Mouse (Mus musculus): Measurements from ENCODE around the gene Dgkz. TPM values are rescaled to one million over a fixed set of nuclear protein-coding genes. Genes with fewer than 3 reads are reported as not detected.

Dgkz gene
- polyA plus RNA-seq, 1 experiment from 2014 or later = 37.7 TPM

GRCm38 (mm10) chr2:91913328-91914110 is 62.1 kb downstream of the Dgkz start:
- no peak for ATAC-seq (ENCODE audit: insufficient read depth, low FRiP score, low TSS enrichment)
- Histone ChIP-seq H3K4me2 (ENCODE audit: low read depth) (no peak overlapping the region), H3K9ac (ENCODE audit: low read length) (no peak overlapping the region), H3K27ac (ENCODE audit: low read depth, low read length) (no peak overlapping the region), H3K4me1 (ENCODE audit: control insufficient read depth, insufficient read depth, low read length) (no peaks in the 10 kb centered on the region), H3K9me3 (ENCODE audit: control insufficient read depth, low read length) (no peaks in the 10 kb centered on the region), H3K4me3 (ENCODE audit: low read depth, low read length) (no peak overlapping the region), H3K36me3 (ENCODE audit: control insufficient read depth, insufficient read depth, low read length) (peaks cover 16% of the 10 kb centered on the region), H3K27me3 (ENCODE audit: control insufficient read depth, insufficient read depth, low read length) (no peaks in the 10 kb centered on the region)
- WGBS = 90% methylated on average over 7 of the region's 7 CpGs
- no peak for DNase-seq (ENCODE audit: low spot score)

DNA sequence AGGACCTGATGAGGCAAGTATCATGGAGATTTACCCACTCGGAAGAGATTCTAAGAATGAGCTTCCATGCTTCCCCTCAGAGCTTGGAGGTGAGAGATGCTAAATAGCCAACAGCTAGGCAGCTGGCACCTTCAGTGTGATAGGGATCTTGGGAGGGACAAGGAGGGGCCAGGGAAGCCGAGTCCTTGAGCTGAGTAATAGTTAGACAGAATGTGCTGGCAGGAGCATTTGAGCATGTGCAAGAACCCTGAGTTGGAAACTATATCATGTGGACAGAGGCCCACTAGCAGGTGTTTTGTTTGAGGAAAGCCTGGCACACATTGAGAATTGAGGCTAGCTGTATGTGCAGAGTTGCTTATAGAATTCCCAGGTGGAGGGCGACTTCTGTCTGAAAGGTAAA is 63.0 kb downstream of the Dgkz start:
- ATAC-seq (ENCODE audit: insufficient read depth, low FRiP score, low TSS enrichment) (no peak), DNase-seq (ENCODE audit: low spot score) (no peak)
- Histone ChIP-seq H3K27ac (ENCODE audit: low read depth, low read length) (no peak overlapping the region), H3K27me3 (ENCODE audit: control insufficient read depth, insufficient read depth, low read length) (no peaks in the 10 kb centered on the region), H3K4me2 (ENCODE audit: low read depth) (no peak overlapping the region), H3K4me3 (ENCODE audit: low read depth, low read length) (no peak overlapping the region), H3K4me1 (ENCODE audit: control insufficient read depth, insufficient read depth, low read length) (no peaks in the 10 kb centered on the region), H3K36me3 (ENCODE audit: control insufficient read depth, insufficient read depth, low read length) (peaks cover 13% of the 10 kb centered on the region), H3K9me3 (ENCODE audit: control insufficient read depth, low read length) (no peaks in the 10 kb centered on the region), H3K9ac (ENCODE audit: low read length) (no peak overlapping the region)
- 85% methylated on average over 3 of the region's 3 CpGs for whole genome bisulfite sequencing

DNA sequence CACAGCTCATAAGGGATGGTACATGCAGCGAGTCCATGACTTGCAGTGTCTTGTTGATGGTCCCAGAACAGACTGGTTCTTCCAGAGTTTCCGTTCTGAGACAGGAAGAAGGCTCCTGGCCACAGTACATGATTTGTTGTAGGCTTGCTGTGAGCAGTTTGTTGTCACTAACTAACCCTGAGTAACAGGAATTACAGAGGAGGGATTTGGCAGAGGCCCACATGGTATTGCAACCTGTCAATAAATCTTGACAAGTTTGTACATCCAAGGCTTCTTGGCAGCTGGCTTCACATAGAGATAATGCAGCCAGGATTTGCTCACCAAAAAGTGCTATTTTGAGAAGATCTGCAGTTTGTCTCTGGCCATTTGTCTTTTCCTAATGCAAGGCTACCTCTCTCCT is 69.5 kb downstream of the Dgkz start:
- WGBS = 95% methylated on average over 2 of the region's 2 CpGs
- Histone ChIP-seq H3K4me2 (ENCODE audit: low read depth) (no peak overlapping the region), H3K4me1 (ENCODE audit: control insufficient read depth, insufficient read depth, low read length) (no peaks in the 10 kb centered on the region), H3K4me3 (ENCODE audit: low read depth, low read length) (no peak overlapping the region), H3K27ac (ENCODE audit: low read depth, low read length) (no peak overlapping the region), H3K36me3 (ENCODE audit: control insufficient read depth, insufficient read depth, low read length) (peaks cover 2% of the 10 kb centered on the region; the same call in 1 of the 2 replicates), H3K27me3 (ENCODE audit: control insufficient read depth, insufficient read depth, low read length) (no peaks in the 10 kb centered on the region), H3K9me3 (ENCODE audit: control insufficient read depth, low read length) (no peaks in the 10 kb centered on the region), H3K9ac (ENCODE audit: low read length) (no peak overlapping the region)
- no peak for ATAC-seq (ENCODE audit: insufficient read depth, low FRiP score, low TSS enrichment)
- DNase-seq (ENCODE audit: low spot score) = no peak

DNA sequence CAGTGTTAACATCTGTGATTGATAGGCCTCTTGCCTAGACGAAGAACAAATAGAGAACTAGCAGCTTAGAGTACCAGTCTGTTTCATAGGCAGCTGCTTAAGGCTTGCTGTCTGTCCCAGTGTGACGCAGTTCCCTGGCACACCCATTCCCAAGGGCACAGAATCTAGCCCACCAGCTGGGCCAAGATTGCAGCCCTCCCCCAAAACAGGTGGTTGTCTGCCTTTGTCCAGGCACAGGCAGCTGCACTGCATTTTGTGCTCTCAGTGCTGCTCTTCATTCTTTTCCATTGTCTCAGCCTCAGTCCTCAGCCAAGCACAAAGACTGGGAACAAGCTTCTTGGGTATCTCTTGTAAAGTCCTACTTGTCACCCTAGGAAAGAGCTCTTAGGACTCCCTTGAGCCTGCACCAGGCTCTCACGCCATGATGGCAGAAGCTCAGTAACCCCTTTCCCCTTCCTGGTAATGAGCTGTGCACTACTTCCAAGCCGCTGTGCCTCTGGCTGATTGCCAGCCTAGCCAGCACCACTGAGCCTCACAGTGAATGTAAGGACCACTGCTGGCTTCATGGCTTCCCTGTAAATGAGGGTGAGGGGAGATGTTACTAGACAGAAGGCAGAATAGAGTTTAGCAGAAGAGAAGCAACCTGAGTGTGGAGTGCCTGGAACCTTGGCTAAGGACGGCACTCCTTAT is 70.9 kb downstream of the Dgkz start:
- no peak overlapping the region for H3K4me2 ChIP-seq (ENCODE audit: low read depth)
- H3K9ac ChIP-seq (ENCODE audit: low read length) = no peak overlapping the region
- no peaks in the 10 kb centered on the region for H3K9me3 ChIP-seq (ENCODE audit: control insufficient read depth, low read length)
- ATAC-seq (ENCODE audit: insufficient read depth, low FRiP score, low TSS enrichment) = no peak; the same call in 1 of the 2 replicates
- peaks cover 2% of the 10 kb centered on the region; the same call in 1 of the 2 replicates for H3K36me3 ChIP-seq (ENCODE audit: control insufficient read depth, insufficient read depth, low read length)
- no peaks in the 10 kb centered on the region for H3K4me1 ChIP-seq (ENCODE audit: control insufficient read depth, insufficient read depth, low read length)
- peak; percentile 19 for DNase-seq (ENCODE audit: low spot score)
- H3K27me3 ChIP-seq (ENCODE audit: control insufficient read depth, insufficient read depth, low read length) = no peaks in the 10 kb centered on the region
- WGBS = 73% methylated on average over 5 of the region's 5 CpGs
- no peak overlapping the region for H3K4me3 ChIP-seq (ENCODE audit: low read depth, low read length)
- no peak overlapping the region for H3K27ac ChIP-seq (ENCODE audit: low read depth, low read length)

DNA sequence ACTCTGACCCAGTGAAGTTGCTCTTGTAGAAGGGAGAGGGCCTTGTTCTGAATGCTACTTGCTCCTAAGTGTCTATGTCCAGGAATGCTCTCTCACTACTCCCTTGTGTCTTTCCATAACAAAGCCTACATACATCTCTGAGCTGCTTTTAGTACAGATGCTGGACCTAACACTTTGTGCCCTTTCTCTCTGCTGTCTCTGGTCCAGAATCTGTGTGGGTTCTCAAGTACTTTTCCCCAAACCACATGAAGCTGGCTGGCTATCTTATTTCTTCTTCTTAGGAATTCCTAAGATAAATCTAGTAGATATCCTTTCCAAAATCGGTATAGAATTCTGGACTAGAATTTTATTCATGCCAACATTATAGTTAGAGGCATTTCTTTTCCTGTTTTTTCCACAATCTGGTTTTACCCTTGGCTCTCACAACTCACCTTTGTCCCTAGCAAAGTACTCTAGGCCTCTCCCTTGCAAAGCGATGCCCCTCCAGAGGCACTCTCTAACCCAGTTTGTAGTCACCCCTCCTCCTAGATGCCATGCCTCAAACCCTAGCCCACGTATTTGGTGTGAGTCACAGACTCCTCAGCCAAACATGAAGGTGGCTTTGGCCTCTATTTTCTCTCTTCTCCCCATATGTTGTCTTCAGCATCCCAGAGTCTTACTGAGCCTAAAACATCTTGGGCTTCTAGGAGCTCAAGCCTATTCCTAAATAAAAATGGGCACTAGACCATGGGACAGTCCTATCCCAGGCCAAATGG is 72.3 kb downstream of the Dgkz start:
- no peak overlapping the region for H3K9ac ChIP-seq (ENCODE audit: low read length)
- no peak overlapping the region for H3K27ac ChIP-seq (ENCODE audit: low read depth, low read length)
- ATAC-seq (ENCODE audit: insufficient read depth, low FRiP score, low TSS enrichment) (no peak), DNase-seq (ENCODE audit: low spot score) (no peak)
- H3K27me3 ChIP-seq (ENCODE audit: control insufficient read depth, insufficient read depth, low read length) = no peaks in the 10 kb centered on the region
- H3K9me3 ChIP-seq (ENCODE audit: control insufficient read depth, low read length) = no peaks in the 10 kb centered on the region
- H3K36me3 ChIP-seq (ENCODE audit: control insufficient read depth, insufficient read depth, low read length) = peaks cover 2% of the 10 kb centered on the region; the same call in 1 of the 2 replicates
- H3K4me3 ChIP-seq (ENCODE audit: low read depth, low read length) = no peak overlapping the region
- 85% methylated on average over 3 of the region's 3 CpGs for WGBS
- no peaks in the 10 kb centered on the region for H3K4me1 ChIP-seq (ENCODE audit: control insufficient read depth, insufficient read depth, low read length)
- H3K4me2 ChIP-seq (ENCODE audit: low read depth) = no peak overlapping the region

DNA sequence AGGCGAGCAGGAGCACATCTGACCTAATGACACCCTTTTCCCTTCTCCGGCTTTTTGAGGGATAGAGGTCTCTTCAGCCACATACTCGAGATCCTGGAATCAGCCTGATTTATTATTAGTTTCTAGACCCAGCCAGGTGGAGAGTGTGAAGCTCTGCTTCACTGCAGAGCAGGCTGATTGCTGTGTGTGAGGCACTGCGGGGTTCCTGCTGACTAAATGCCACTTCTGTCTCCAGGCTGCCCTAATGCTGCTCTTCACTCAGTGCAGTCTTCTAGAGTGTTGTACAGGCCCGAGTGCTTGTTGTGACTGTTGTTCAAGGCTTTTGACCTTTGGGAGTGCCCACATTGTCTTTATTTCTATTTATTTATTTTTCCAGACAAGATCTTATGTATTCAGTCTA is 73.3 kb downstream of the Dgkz start:
- H3K9me3 ChIP-seq (ENCODE audit: control insufficient read depth, low read length) = no peaks in the 10 kb centered on the region
- 55% methylated on average over 5 of the region's 5 CpGs for WGBS
- H3K4me2 ChIP-seq (ENCODE audit: low read depth) = no peak overlapping the region
- H3K27ac ChIP-seq (ENCODE audit: low read depth, low read length) = no peak overlapping the region
- peaks cover 2% of the 10 kb centered on the region; the same call in 1 of the 2 replicates for H3K36me3 ChIP-seq (ENCODE audit: control insufficient read depth, insufficient read depth, low read length)
- ATAC-seq (ENCODE audit: insufficient read depth, low FRiP score, low TSS enrichment) = no peak
- H3K4me1 ChIP-seq (ENCODE audit: control insufficient read depth, insufficient read depth, low read length) = no peaks in the 10 kb centered on the region
- H3K27me3 ChIP-seq (ENCODE audit: control insufficient read depth, insufficient read depth, low read length) = no peaks in the 10 kb centered on the region
- H3K4me3 ChIP-seq (ENCODE audit: low read depth, low read length) = no peak overlapping the region
- no peak overlapping the region for H3K9ac ChIP-seq (ENCODE audit: low read length)
- DNase-seq (ENCODE audit: low spot score) = no peak

- H3K4me3 ChIP-seq (ENCODE audit: low read depth, low read length) = no peak overlapping the region
- ATAC-seq (ENCODE audit: insufficient read depth, low FRiP score, low TSS enrichment) (no peak), DNase-seq (ENCODE audit: low spot score) (no peak)
- H3K4me1 ChIP-seq (ENCODE audit: control insufficient read depth, insufficient read depth, low read length) = no peaks in the 10 kb centered on the region
- H3K27ac ChIP-seq (ENCODE audit: low read depth, low read length) = no peak overlapping the region
- no peak overlapping the region for H3K9ac ChIP-seq (ENCODE audit: low read length)
- peaks cover 2% of the 10 kb centered on the region; the same call in 1 of the 2 replicates for H3K36me3 ChIP-seq (ENCODE audit: control insufficient read depth, insufficient read depth, low read length)
- no peaks in the 10 kb centered on the region for H3K9me3 ChIP-seq (ENCODE audit: control insufficient read depth, low read length)
- H3K27me3 ChIP-seq (ENCODE audit: control insufficient read depth, insufficient read depth, low read length) = no peaks in the 10 kb centered on the region
- H3K4me2 ChIP-seq (ENCODE audit: low read depth) = no peak overlapping the region
- WGBS = 93% methylated on average over 8 of the region's 8 CpGs
Observed at GRCm38 (mm10) chr2:91900431-91900830, 75.2 kb downstream of the Dgkz start.

DNA sequence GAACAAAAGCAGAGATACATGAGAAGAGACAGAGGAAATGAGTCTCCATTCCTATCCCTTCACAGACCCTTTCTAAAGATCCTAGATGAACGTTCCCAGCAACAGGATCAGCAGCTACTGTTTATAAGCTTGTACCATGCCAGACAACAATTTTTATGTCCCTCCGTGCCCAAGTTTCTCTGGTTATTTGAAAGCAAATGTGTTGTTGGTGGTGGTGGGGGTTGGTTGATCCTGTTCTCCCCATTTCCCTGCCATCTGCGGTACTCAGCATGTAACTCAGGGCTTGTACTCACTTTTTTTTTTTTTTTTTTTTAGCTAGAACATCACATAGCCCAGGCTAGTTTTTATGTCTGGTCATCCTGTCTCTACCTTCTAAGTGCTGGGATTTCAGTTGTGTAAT is 76.5 kb downstream of the Dgkz start:
- Histone ChIP-seq H3K27ac (ENCODE audit: low read depth, low read length) (no peak overlapping the region), H3K9ac (ENCODE audit: low read length) (no peak overlapping the region), H3K4me2 (ENCODE audit: low read depth) (no peak overlapping the region), H3K4me1 (ENCODE audit: control insufficient read depth, insufficient read depth, low read length) (no peaks in the 10 kb centered on the region), H3K9me3 (ENCODE audit: control insufficient read depth, low read length) (no peaks in the 10 kb centered on the region), H3K4me3 (ENCODE audit: low read depth, low read length) (no peak overlapping the region), H3K27me3 (ENCODE audit: control insufficient read depth, insufficient read depth, low read length) (no peaks in the 10 kb centered on the region), H3K36me3 (ENCODE audit: control insufficient read depth, insufficient read depth, low read length) (peaks cover 2% of the 10 kb centered on the region; the same call in 1 of the 2 replicates)
- no peak for ATAC-seq (ENCODE audit: insufficient read depth, low FRiP score, low TSS enrichment)
- no peak for DNase-seq (ENCODE audit: low spot score)
- 97% methylated on average over 3 of the region's 3 CpGs for WGBS
